Mouse (Mus musculus): ENCODE measurements around the gene Xxylt1.

- no peak for TF ChIP-seq ZNF384 (IDR thresholded peaks at IDR 0.05; ENCODE audit: low read depth, low read length)
- no peak for TF ChIP-seq MXI1 (IDR thresholded peaks at IDR 0.05; ENCODE audit: low read depth, low read length)
- TF ChIP-seq POLR2AphosphoS2 (IDR thresholded peaks at IDR 0.05; ENCODE audit: low read depth, low read length): no peak
- TF ChIP-seq TBP (conservative IDR thresholded peaks at IDR 0.05; ENCODE audit: low read depth, low read length): no peak
- TF ChIP-seq JUN (IDR thresholded peaks at IDR 0.05; ENCODE audit: insufficient read depth, low read depth, low read length): no peak
- no peak for TF ChIP-seq MAX (IDR thresholded peaks at IDR 0.05; ENCODE audit: low read length)
- TF ChIP-seq NRF1 (IDR thresholded peaks at IDR 0.05; ENCODE audit: low read depth, low read length): no peak
- no peak for TF ChIP-seq POLR2A (IDR thresholded peaks at IDR 0.05; ENCODE audit: low read depth, low read length)
Observed at GRCm38 (mm10) chr16:31029739-31030485, 51.3 kb downstream of the Xxylt1 start.
